Mouse (Mus musculus): Measurements from ENCODE around the gene Zswim8. TPM values are rescaled to one million over a fixed set of nuclear protein-coding genes. Genes with fewer than 3 reads are reported as not detected.

The Zswim8 gene
- polyA plus RNA-seq, 3 experiments from 2014 or later, result 16.0 to 25.9 (median 24.3) TPM

Other genes starting within 250 kb of the Zswim8 start
- 10 to 100 TPM; 63.4 to 98.4 (median 72.4) TPM for gene Anxa7, start 227.4 kb upstream of the Zswim8 start, polyA plus RNA-seq (2017; shearing (Covaris generic))
- gene Mss51, start 210.7 kb upstream of the Zswim8 start, polyA plus RNA-seq (2017; shearing (Covaris generic)), result 1 to 10 TPM; 1.0 to 3.2 (median 1.9) TPM
- 10 to 100 TPM; 26.8 to 45.7 (median 42.5) TPM for gene Ppp3cb, start 161.0 kb upstream of the Zswim8 start, polyA plus RNA-seq (2017; shearing (Covaris generic))
- 1 to 10 TPM; 1.6 to 2.6 (median 1.7) TPM for gene Usp54, start 66.5 kb upstream of the Zswim8 start, polyA plus RNA-seq (2017; shearing (Covaris generic))
- not detected for gene Myoz1, start 51.0 kb upstream of the Zswim8 start, polyA plus RNA-seq (2017; shearing (Covaris generic))
- gene Synpo2l, start 39.2 kb upstream of the Zswim8 start, polyA plus RNA-seq (2017; shearing (Covaris generic)), result not detected
- 100 to 1,000 TPM in 2 of 3 experiments, 10 to 100 TPM in 1; 99.7 to 119 (median 115) TPM for gene Sec24c, start 33.2 kb upstream of the Zswim8 start, polyA plus RNA-seq (2017; shearing (Covaris generic))
- gene Fut11, start 12.6 kb upstream of the Zswim8 start, polyA plus RNA-seq (2017; shearing (Covaris generic)), result 1 to 10 TPM; 4.9 to 6.5 (median 6.3) TPM
- gene Chchd1, start 4.5 kb upstream of the Zswim8 start, polyA plus RNA-seq (2017; shearing (Covaris generic)), result 100 to 1,000 TPM; 136 to 163 (median 137) TPM
- gene Ndst2, start 27.0 kb downstream of the Zswim8 start, polyA plus RNA-seq (2017; shearing (Covaris generic)), result 10 to 100 TPM in 2 of 3 experiments, 1 to 10 TPM in 1; 7.4 to 14.6 (median 12.3) TPM
- 10 to 100 TPM; 30.7 to 50.9 (median 31.6) TPM for gene Camk2g, start 86.5 kb downstream of the Zswim8 start, polyA plus RNA-seq (2017; shearing (Covaris generic))
- under 1 TPM in 1 of 3 experiments, not detected in 2; 0.41 TPM for gene Plau, start 129.1 kb downstream of the Zswim8 start, polyA plus RNA-seq (2017; shearing (Covaris generic))
- 1 to 10 TPM; 1.1 to 2.8 (median 1.6) TPM for gene Vcl, start 221.8 kb downstream of the Zswim8 start, polyA plus RNA-seq (2017; shearing (Covaris generic))

Data from inflammation-experienced regulatory T-cells, adult 6 months (primary cell).